Mouse (Mus musculus): ENCODE measurements around the gene Nusap1.
"Not testable (repeated sequence)": the region's sequence is repeated elsewhere in the genome, so short reads cannot be mapped to it uniquely, and the experiment has no call there.

The Nusap1 gene

GRCm38 (mm10) chr2:119641214-119641912 lies 23.3 kb downstream of the Nusap1 start:
- no peak for DNase-seq (ENCODE audit: low read depth, low spot score)

- no peak for DNase-seq (ENCODE audit: low read depth, low spot score)
These were observed 26.2 kb downstream of the Nusap1 start for GRCm38 (mm10) chr2:119644254-119644653.

GRCm38 (mm10) chr2:119662220-119663182 lies 44.4 kb downstream of the Nusap1 start, which contains the start of gene Ndufaf1:
Gene Ndufaf1, minus strand, starts transcription at chr2:119662827.
- peak; percentile 94 for DNase-seq (ENCODE audit: low read depth, low spot score)

- DNase-seq (ENCODE audit: low read depth, low spot score): not testable (repeated sequence)
These were observed 47.6 kb downstream of the Nusap1 start for GRCm38 (mm10) chr2:119665744-119666143.

- DNase-seq (ENCODE audit: low read depth, low spot score): peak; percentile 55
These were observed 50.9 kb downstream of the Nusap1 start for GRCm38 (mm10) chr2:119669010-119669409.

- DNase-seq (ENCODE audit: low read depth, low spot score): peak; percentile 92
These were observed 56.6 kb downstream of the Nusap1 start, which contains the start of gene Rtf1 for GRCm38 (mm10) chr2:119674525-119675214. Gene Rtf1, plus strand, starts transcription at chr2:119675068.

GRCm38 (mm10) chr2:119675215-119675784 lies 57.2 kb downstream of the Nusap1 start:
- peak; percentile 63 for DNase-seq (ENCODE audit: low read depth, low spot score)

GRCm38 (mm10) chr2:119675831-119676230 lies 57.7 kb downstream of the Nusap1 start:
- DNase-seq (ENCODE audit: low read depth, low spot score): no peak

- DNase-seq (ENCODE audit: low read depth, low spot score): no peak
These were observed 65.6 kb downstream of the Nusap1 start for GRCm38 (mm10) chr2:119683706-119684105.

- peak; percentile 47 for DNase-seq (ENCODE audit: low read depth, low spot score)
These were observed 74.1 kb downstream of the Nusap1 start for GRCm38 (mm10) chr2:119692003-119692701.

GRCm38 (mm10) chr2:119694826-119695225 lies 76.7 kb downstream of the Nusap1 start:
- DNase-seq (ENCODE audit: low read depth, low spot score): no peak

- no peak for DNase-seq (ENCODE audit: low read depth, low spot score)
These were observed 78.0 kb downstream of the Nusap1 start for GRCm38 (mm10) chr2:119696111-119696510.

GRCm38 (mm10) chr2:119698472-119698871 lies 80.4 kb downstream of the Nusap1 start:
- no peak for DNase-seq (ENCODE audit: low read depth, low spot score)

GRCm38 (mm10) chr2:119699962-119700361 lies 81.9 kb downstream of the Nusap1 start:
- DNase-seq (ENCODE audit: low read depth, low spot score): no peak

All from ZHBTc4 (cell line).